Mouse (Mus musculus): ENCODE data around the gene Ubxn11.
A peak's percentile ranks its signal among the peaks of the same experiment; 100 is the strongest.

Gene Ubxn11

GRCm38 (mm10) chr4:134118126-134118800, 15.9 kb downstream of the Ubxn11 start:
- DNase-seq (ENCODE audit: low read depth, low spot score): peak; percentile 77

- DNase-seq (ENCODE audit: low read depth, low spot score): peak; percentile 71
Measured at GRCm38 (mm10) chr4:134119042-134119441, 16.7 kb downstream of the Ubxn11 start.

- DNase-seq (ENCODE audit: low read depth, low spot score): peak; percentile 91
Measured at GRCm38 (mm10) chr4:134119644-134120043, 17.3 kb downstream of the Ubxn11 start.

GRCm38 (mm10) chr4:134120192-134120805, 17.9 kb downstream of the Ubxn11 start:
- DNase-seq (ENCODE audit: low read depth, low spot score): no peak

- DNase-seq (ENCODE audit: low read depth, low spot score): no peak
Measured at GRCm38 (mm10) chr4:134120916-134121315, 18.5 kb downstream of the Ubxn11 start.

- no peak for DNase-seq (ENCODE audit: low read depth, low spot score)
Measured at GRCm38 (mm10) chr4:134121571-134121970, 19.2 kb downstream of the Ubxn11 start.

GRCm38 (mm10) chr4:134122281-134122680, 19.9 kb downstream of the Ubxn11 start:
- no peak for DNase-seq (ENCODE audit: low read depth, low spot score)

- DNase-seq (ENCODE audit: low read depth, low spot score): no peak
Measured at GRCm38 (mm10) chr4:134123147-134123546, 20.8 kb downstream of the Ubxn11 start.

- DNase-seq (ENCODE audit: low read depth, low spot score): peak; percentile 76
Measured at GRCm38 (mm10) chr4:134123680-134124551, 21.5 kb downstream of the Ubxn11 start.

- DNase-seq (ENCODE audit: low read depth, low spot score): no peak
Measured at GRCm38 (mm10) chr4:134125383-134126060, 23.2 kb downstream of the Ubxn11 start.

- peak; percentile 52 for DNase-seq (ENCODE audit: low read depth, low spot score)
Measured at GRCm38 (mm10) chr4:134126300-134127120, 24.1 kb downstream of the Ubxn11 start.

- no peak for DNase-seq (ENCODE audit: low read depth, low spot score)
Measured at GRCm38 (mm10) chr4:134127121-134127455, 24.7 kb downstream of the Ubxn11 start.

- no peak for DNase-seq (ENCODE audit: low read depth, low spot score)
Measured at GRCm38 (mm10) chr4:134127793-134128192, 25.4 kb downstream of the Ubxn11 start.

- peak; percentile 90 for DNase-seq (ENCODE audit: low read depth, low spot score)
Measured at GRCm38 (mm10) chr4:134128221-134128982, 26.0 kb downstream of the Ubxn11 start, which contains the start of gene Sh3bgrl3. Gene Sh3bgrl3, minus strand, starts transcription at chr4:134128789.

GRCm38 (mm10) chr4:134128983-134129362, 26.6 kb downstream of the Ubxn11 start:
- DNase-seq (ENCODE audit: low read depth, low spot score): peak; percentile 70

- no peak for DNase-seq (ENCODE audit: low read depth, low spot score)
Measured at GRCm38 (mm10) chr4:134129482-134129881, 27.1 kb downstream of the Ubxn11 start.

GRCm38 (mm10) chr4:134132117-134132516, 29.7 kb downstream of the Ubxn11 start:
- DNase-seq (ENCODE audit: low read depth, low spot score): no peak

- DNase-seq (ENCODE audit: low read depth, low spot score): no peak
Measured at GRCm38 (mm10) chr4:134132519-134133095, 30.2 kb downstream of the Ubxn11 start.

- no peak for DNase-seq (ENCODE audit: low read depth, low spot score)
Measured at GRCm38 (mm10) chr4:134136280-134136926, 34.0 kb downstream of the Ubxn11 start.
